Mouse (Mus musculus) NIH3T3 (cell line): ENCODE data around the gene Cfd.
"Not testable (repeated sequence)": the region's sequence is repeated elsewhere in the genome, so short reads cannot be mapped to it uniquely, and the experiment has no call there.

Source experiments
- DNase-seq: peaks from one replicate; pipeline ENCODE4 v3.0.0-alpha.2; 2012; ENCODE audit warnings: low read depth

The Cfd gene

DNA sequence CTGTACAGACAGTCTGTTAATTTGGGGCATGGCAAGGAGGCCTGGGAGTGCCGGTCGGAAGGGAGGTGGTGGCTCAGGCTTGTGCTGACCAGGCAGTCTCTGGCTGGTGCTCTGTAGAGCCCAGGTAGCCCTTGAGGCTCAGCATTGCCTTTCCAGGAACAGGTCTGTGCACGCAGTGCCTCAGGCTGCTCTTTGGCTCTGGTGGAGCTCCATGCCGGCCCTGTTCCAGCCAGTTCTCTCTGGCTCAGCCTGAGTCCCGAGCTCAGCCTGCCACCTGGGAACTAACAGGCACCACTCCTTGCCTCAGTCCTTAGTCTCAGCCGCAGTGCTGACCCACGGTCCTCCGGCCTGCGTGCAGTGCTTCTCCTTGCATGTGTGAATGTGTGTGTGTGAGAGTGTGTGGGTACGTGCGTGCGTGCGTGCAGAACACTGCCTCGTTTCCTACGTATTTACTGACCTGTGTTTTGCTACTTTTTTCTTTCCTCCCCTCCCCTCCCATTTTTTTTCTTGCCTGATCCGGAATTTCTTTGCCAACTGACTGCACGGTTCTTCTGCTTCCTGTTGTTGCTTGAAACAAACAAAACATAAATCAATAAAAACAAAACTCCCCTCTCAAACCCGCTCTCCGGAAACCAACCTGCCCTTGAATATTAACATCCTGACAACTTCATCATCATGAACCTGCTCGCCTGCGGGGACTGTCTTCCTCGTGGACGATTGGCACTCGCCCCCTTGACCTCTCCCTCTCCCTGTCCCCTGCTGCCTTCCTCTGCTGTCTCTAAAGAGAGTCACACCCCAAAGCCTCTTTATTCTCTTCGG, 29.2 kb upstream of the Cfd start:
- DNase-seq: no peak

DNA sequence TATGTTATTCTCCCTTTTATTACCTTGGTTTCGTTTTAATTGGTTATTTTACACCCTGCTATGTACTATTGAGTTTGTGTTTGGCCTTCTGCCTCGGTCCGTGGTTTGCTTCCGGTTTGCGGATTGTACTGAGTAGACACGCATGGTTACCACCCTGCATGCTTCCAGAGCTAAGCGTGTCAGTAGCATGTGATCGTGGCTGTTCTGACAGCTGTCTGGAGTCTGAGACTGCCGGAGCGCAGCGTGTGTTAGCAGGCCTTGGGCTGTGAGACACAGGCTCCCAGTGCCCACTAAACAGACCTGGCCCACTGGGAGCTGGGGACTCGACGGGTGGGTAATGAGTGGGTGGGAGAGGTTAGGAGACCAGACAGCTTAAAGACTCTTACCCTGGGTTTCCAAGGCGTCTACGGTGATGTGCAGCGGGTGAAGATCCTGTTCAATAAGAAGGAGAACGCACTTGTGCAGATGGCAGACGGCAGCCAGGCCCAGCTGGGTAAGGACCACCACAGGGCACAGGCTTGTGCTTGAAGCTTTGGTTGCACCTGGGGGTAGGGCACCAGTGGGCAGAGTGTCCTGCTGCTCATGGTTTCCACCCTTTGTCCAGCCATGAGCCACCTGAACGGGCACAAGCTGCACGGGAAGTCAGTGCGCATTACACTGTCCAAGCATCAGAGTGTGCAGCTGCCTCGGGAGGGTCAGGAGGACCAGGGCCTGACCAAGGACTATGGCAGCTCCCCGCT, 28.4 kb upstream of the Cfd start:
- no peak for DNase-seq

DNA sequence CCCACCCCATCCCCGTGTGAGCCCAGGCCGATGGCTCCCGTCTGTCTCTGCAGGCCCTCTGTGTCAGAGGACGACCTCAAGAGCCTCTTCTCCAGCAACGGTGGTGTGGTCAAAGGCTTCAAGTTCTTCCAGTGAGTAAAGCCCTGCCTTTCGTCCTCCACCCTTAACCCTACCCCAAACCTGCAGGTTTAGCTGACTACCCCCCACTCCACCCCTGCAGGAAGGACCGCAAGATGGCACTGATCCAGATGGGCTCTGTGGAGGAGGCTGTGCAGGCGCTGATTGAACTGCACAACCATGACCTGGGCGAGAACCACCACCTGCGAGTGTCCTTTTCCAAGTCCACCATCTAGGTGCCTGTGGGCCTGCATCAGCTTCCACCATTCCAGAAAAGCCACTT, 27.7 kb upstream of the Cfd start:
- DNase-seq: no peak

DNA sequence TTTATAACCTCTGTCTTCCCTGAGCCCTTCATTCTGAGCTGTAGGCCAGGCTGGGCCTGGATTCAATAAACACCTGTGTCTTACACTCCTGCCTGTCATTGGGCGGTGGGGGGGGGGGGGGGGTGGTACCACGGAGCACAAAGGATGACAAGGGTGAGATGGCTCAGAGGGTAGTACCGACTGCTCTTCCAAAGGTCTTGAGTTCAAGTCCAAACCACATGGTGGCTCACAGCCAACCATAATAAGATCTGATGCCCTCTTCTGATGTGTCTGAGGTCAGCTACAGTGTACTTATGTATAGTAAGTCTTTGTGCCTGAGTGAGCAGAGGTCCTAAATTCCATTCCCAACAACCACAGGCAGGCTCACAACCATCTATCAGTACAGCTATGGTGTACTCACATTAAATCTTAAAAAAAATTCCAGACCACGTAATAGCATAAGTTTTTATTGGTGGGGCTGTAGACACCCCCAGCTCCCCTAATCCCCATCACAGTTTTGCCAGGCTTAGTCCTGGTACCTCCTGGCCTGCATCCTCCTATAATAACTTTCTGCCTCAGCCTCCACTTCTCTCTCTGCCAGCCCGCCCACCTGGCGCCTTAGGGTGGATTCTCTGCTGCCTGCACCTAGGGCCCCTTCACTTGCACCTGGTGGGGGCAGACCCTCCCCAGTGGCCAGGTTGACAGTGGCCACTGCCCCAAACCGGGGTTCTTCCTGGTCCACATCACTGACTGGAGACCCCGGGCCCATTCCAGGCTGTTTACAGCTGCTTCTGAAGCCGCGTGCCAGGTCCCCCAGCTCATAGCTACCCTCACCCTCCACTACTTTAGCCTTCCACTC, 26.1 kb upstream of the Cfd start:
- DNase-seq: peak; percentile 74

DNA sequence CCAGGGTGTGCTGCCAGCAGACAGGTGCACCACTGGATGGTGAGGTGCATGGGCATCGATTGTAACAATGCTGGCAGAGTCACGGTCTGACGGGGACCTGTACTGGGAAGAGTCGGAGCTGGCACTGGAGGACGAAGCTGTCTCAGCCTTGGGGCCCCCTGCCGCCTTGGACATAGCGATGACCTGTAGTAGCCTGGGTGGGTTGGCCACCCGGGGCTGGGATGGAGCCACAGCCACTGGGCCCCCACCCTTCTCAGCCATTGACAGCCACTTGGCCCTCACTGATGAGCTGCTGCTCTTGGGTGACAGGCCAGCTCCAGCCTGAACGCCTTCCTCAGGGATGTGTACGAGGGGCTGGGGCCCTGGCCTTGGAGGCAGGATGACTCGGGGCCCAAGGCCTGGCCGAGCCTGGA, 25.5 kb upstream of the Cfd start:
- DNase-seq: no peak

DNA sequence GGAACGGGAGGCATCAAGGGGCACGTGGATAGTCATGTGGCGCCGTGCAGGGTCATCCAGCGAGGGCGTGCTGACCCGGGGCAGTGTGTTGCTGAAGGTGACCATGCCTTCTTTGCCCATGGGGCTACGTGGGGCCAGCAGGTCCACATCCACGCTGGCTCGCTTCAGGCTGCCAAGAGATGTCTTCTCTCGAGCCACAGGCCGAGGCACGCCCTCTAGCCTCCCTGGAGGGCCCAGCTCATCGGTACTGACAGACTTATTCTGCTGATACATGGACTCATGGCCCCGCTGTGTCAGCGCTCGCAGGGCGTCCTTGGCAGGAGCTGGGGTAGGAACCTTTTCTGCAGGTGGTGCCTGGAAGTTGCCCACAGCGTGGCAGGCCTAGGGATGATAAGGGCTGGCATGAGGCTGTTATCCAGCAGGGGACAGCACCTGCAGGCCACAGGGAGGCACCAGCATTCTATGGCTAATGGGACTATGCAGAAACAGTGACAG, 24.8 kb upstream of the Cfd start:
- no peak for DNase-seq

DNA sequence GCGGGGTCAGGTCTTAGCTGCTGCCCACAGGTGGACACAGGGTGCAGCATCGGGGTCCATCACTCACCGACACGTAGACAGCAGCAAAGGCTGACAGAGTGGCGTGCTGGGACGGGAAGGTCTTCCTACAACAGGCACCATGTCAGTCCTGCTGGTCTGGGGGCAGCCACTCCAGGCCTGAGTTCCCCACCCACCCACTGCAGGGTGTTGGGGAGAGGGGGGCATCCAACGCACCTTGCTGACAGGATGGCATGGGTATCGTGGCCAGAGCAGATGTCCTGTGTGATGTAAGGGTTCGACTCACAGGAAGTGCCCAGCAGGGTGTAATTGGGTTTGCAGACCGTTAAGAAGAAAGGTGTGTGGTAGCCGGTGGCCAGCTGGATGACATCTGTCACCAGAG, 24.1 kb upstream of the Cfd start:
- DNase-seq: no peak

DNA sequence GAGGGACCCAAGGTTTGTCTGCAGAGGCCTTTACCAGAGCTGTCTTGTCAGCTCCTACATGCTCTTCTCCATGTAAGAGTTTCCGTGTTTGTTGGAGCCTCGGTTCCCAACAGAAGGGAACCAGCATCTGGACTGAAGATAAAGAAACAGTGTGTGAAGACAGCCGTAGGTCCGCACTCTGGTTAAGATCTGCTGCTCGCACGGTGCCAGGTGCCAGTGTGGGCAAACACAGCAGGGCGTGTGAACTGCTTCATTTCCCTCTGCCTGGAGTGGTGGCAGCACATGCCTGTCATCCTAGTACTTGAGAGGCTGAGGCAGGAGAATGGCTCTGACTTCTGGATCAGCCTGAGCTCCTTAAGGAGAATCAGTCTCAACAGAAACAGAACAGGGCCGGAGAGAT, 18.8 kb upstream of the Cfd start:
- DNase-seq: no peak

DNA sequence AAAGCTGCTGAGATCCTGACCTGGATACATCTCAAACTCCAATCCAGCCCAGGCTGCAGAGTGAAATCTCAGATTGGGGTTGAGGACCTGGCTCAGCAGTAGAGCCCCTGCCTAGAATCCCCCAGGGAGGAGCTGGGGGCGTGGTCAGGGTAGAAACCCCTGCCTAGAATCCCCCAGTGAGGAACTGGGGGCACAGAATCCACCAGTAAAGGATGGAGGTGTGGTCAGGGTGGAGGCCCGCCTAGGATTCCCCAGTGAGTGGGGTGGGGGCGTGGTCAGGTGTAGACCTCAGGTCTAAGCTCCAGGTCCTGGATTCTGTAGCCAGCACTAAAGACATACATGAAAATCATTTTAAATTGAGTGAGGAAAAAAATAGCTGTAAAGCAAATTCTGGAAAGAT, 17.8 kb upstream of the Cfd start:
- DNase-seq: no peak

DNA sequence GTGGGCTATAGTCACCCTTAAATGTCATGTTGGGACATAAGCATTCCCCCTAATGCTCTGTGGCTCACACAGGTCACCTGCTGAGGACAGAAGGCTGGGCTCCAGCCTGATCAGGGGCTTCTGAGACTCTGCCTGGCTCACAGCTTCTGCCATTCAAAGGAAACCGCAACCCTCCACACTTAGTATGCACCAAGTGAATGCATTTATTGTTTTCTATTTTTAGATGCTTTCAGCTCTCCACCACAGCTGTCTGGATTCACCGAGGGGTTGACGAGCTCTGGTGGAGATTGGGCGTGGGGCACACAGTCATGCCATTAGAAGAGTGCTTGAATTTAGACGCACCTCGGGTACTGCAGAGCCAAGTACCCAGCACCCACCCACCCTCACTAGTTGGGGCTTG, 17.3 kb upstream of the Cfd start:
- no peak for DNase-seq

DNA sequence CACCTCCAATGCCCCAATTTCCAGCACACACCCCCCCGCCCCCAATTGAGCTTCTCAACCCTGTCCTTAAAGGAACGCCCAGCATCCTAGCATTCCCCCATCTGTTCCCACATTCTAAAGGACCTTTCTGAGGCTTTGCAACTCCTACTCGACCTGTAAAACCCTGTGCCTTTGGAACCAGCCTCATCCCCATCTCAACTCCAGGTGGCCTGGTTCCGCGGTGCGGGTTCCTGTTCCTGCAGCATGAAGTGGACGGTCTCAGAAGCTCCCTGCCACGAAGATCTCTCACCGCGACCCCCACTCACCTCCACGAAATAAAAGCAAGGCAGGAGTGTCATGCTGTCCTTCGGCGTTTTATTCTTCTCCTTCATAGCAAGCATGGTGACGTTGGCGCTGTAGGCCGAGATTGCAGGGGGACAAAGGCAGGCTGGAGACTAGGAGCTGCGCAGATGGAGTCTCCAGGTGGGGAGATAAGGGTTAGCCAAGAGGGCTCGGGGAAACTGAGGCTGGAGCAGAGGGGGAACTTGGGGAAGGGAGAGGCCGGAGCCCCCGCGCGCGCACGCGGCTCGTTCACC, 16.9 kb upstream of the Cfd start:
- no peak for DNase-seq

DNA sequence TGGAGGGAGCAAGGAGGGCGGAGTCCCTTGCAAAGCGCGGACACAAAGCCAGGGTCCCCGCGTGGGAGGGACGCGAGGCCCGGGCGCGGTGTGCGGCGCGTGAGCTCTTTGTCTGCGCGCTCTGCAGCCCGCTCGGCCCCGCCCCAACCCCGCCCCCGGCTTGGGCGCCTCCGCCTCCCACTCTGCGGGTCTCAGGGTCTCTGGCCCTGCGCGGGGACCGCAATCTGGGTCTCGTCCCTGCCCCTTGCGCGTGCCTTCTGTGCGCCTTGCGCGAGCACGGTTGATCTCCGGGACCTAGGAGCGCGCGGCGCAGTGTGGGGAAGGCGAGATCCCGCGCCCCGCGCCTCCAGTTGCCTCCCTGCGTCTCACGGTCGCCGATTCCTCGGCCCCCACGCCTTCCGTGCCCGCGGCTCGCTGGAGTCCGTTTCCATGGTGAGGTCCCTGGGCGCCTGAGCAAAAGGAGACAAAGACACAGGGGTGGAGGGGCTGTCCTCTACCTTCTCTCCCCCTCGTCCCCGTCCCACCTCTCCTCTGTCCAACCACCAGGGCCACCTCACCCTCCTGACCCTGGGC, 16.3 kb upstream of the Cfd start, which contains the start of the genes Prtn3 and Plppr3:
TSS of gene Prtn3 (plus strand) at position 187 of the 573 bp plus-strand sequence.
TSS of gene Plppr3 (minus strand) at position 345 of the 573 bp plus-strand sequence.
- DNase-seq: peak; percentile 39

DNA sequence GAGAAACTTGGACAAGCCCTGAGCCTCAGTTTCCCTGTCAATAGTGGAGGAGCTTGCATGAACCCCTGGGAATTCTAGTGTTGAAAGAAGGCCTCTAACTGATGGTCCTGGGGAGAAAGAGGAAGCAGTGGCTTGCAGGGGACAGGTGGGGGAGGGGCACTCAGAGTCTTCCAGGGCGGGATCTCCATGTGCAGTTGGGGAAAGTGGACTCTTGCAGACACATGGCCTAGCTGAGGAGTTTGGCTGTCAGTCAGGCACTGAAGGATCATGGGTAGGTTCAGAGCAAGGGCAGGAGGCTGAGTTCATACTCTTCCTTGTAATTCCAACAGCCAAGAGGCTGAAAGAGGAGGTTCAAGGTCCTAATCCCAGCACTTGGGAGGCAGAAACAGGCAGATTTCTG, 13.5 kb upstream of the Cfd start:
- no peak for DNase-seq

DNA sequence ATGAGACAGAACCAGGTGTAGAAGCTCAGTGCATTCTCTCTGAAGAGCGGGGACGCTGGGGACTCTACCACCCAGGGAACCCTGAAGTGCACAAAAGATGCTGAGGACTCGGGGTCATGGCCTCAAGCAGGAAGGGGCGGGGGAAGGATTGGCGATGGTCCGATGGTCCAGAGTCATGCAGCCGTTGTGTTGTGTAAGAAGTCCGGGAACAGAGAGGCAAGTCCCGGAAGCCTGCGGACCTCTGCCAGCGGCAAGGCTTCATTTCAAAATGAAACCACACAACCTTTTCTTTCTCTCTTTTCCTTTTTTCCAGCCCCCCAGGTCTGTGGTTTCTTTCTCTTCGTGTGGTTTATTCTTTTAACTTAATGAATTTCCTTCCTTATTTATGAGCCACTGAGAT, 12.9 kb upstream of the Cfd start:
- no peak for DNase-seq

DNA sequence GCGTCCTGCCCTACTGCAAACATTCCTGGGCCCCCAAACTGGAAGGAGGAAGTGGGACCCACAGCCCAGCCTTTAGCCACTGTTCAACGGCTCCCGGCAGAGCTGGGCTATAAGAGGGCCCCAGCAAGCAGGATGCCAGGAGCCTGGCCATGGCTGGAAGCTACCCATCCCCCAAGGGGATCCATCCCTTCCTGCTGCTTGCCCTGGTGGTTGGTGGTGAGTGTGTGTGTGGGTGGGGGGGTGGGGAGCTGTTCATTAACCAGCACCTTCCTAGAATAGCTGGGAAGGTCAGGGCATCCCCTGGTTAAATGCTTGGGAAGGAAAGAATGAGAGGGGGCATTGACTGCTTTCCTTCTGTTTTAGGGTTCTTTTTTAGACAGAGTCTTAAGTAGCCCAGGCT, 11.1 kb upstream of the Cfd start:
- DNase-seq: no peak

DNA sequence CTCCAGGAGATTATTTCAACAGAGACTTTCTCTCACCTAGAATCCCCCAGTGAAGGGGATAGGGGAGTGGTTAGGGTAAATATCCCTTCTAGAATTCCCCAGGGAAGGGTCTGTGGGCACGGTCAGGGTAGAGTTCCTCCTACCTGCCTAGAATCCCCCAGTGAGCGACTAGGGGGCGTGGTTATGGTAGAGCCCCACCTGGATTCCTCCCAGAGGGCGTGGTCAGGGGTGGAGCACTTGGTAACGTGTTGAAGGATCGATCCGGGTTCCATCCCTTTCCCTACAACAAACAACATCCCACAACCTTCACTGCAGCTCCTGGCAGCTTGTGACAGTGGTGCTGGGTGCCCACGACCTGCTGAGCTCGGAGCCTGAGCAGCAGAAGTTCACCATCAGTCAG, 9.9 kb upstream of the Cfd start:
- DNase-seq: no peak

DNA sequence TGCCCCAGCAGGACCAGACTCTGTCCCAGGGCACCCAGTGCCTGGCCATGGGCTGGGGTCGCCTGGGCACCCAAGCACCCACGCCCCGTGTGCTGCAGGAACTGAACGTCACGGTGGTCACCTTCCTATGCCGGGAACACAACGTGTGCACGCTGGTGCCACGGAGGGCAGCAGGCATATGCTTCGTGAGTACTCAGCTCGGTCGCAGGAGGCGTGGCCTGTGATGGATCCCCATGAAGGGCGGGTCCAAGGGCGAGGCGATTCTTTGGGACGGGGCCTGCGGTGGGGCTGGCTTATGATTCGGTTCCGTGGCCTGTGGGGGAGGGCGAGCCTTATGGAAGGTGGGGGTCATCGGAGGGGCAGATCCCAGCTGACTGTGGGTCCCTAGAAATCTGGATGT, 8.7 kb upstream of the Cfd start:
- no peak for DNase-seq

DNA sequence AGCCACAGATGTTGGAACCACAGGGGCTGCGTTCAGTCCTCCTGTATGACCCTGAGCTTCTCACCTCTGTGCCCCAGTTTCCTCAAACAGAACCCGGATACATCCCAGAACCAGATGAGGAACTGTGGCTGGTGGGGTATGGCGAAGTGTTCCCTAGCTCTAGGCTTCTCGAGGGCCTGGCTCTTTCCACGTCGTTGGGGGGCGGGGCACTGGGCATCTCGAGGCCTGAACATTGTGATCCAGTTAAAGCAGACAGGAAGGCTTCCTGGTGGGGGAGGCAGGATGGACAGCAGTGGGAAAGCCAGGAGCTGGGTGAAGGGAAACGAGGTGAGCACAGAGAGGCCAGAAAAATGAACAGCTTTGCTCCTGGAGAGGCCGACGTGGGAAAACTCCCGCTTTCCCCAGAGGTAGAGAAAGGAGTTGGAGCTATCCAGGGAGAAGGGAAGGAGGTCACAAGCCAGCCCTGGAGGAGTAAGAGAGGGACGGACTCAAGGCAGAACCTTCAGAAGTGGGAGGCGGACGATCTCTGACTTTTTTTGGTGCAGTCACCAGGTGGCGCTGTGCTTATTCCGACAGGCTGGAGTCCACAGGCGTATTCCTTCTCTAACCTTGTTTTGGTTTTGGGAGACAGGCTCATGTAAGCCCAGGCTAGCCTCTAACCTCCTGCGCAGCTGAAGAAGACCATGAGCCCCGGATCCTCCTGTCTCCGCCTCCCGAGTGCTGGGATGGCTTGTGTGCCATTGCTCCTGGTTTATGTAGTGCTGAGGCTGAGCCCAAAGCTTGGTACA, 7.2 kb upstream of the Cfd start:
- DNase-seq: peak; percentile 94

DNA sequence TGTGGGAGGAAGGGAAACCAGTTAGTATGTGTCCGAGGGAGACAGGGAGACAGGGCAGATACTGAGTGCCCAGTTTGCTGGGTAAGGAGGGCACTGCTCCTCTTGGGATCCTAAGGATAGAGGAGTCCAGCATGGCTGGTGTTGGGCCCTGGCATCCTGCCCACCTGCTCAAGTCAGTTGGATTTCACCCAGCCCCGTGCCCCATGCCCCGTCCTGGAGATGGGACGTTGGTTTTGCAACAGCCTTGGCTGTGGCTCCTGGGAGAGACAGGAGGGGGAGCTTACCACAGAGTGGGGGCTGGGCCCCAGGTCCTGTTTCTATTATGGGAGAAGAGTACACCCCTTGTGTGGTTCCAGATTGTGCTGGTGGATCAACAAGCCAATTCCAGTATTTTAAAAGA, 6.2 kb upstream of the Cfd start:
- DNase-seq: peak; percentile 78

DNA sequence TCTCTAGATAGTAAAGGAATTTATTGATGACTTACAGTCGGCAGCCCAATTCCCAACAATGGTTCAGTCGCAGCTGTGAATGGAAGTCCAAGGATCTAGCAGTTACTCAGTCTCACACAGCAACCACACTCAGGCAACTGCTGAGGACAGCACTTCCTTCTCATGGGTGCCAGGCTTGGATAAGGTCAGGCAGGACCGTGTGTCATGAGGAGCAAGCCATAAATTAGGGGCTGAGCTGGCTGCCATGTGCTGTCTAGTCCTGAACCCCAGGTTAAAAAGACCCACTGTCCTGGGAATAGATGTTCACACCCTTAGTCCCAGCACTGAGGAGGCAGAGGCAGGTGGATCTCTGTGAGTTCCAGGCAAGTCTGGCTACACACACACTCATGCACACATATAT, 5.7 kb upstream of the Cfd start:
- DNase-seq: not testable (repeated sequence)

DNA sequence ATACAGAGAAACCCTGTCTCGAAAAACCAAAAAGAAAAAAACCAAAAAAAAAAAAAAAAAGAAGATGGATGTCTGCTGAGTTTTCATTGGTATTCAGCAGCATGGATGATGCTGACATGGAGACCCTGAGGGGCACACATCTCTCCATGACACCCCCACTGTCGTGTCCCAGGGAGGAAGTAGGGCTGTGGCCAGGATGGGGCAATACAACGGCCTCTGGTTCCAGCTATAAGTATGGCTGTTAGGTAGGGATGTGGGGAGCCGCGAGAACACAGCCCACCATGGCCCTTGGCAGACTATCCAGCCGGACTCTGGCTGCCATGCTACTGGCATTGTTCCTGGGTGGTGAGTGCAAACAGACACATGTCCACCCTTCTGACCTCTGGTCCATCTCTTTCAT, 4.6 kb upstream of the Cfd start, which contains the start of gene Elane:
TSS of gene Elane (plus strand) at position 194 of the 400 bp plus-strand sequence.
- DNase-seq: no peak
